Mouse (Mus musculus): ENCODE measurements at regions not wholly inside any gene's neighbourhood (a gene's known extent, or its start where the extent isn't known, plus 50 kb on each side); places are given as distances from the start of the nearest gene placed in this dataset.

DNA sequence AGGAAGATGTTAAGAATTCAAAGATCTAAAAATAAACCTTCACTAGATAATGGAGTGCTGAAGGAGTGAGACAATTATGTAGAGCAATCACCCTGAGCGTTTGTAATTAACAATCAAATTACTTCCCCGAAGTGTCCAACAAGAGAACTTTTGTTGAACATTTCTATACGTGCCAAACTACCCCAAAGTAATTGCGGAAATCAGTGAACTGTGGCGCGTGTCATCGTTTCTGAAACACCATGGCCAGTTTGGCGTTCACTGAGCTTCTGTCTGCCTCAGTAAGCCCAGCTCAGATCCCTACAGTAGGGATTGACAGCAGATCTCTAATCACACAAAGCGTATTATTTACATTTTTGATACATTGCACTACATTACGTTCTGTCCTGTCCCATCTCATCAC is 244.6 kb downstream of the Fign start:
- no peak for ATAC-seq (ENCODE audit: extremely low read depth, insufficient number of reproducible peaks, low FRiP score, low TSS enrichment)

DNA sequence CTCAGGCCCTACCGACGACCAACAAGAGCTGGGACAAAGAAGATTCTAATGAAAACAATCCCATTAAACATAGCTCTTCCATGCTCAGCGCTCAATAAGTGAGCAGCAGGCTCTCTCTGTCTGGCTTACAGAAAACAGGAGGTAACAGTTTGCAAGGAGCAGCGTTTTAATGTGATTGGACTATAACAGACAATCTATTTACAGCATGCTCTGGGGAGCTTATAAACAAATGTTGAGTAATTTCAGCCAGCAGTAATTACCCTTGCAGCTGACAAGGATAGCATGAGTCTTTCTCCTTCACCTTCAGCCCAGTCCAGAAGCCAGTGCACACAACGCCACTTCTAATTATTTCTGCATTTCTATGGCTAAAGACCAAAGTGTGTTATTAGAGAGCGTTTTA is 245.6 kb downstream of the Fign start:
- no peak overlapping the region for H3K4me2 ChIP-seq
- no peak overlapping the region for H3K27ac ChIP-seq (replicated peaks)
- WGBS, result 69% methylated on average over 6 of the region's 6 CpGs
- H3K27me3 ChIP-seq (replicated peaks), result no peaks in the 10 kb centered on the region
- no peak overlapping the region for H3K9ac ChIP-seq
- H3K36me3 ChIP-seq, result no peaks in the 10 kb centered on the region
- no peak overlapping the region for H3K4me3 ChIP-seq
- peaks cover 17% of the 10 kb centered on the region for H3K4me1 ChIP-seq
- ATAC-seq (ENCODE audit: extremely low read depth, insufficient number of reproducible peaks, low FRiP score, low TSS enrichment), result no peak
- H3K9me3 ChIP-seq, result no peaks in the 10 kb centered on the region

More for the DNA sequence above, 244.6 kb downstream of the Fign start:
- no peak overlapping the region for H3K4me2 ChIP-seq
- no peaks in the 10 kb centered on the region for H3K9me3 ChIP-seq
- peaks cover 17% of the 10 kb centered on the region for H3K4me1 ChIP-seq
- no peak overlapping the region for H3K9ac ChIP-seq
- H3K36me3 ChIP-seq, result no peaks in the 10 kb centered on the region
- no peak overlapping the region for H3K27ac ChIP-seq (replicated peaks)
- no peak overlapping the region for H3K4me3 ChIP-seq
- no peaks in the 10 kb centered on the region for H3K27me3 ChIP-seq (replicated peaks)
- WGBS, result 73% methylated on average over 10 of the region's 10 CpGs

DNA sequence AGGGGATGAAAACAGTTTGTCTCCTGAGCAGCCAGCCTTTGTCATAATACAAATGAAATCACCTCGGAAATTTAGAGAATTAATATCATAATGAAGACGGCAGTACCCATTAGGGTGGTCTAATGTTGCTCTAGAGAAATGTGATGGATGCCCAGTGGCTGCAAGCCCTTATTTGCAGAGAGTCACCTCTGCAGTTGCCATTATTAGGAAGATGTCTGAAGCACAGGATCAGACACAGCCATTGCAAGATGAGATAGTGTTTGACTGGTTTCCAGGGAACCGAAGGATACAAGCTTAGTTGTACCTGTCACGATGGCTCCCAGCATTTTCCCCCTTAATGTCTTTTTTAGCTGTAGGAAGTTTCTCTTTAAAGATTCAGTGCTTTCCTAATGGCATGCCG is 247.8 kb downstream of the Fign start:
- H3K4me2 ChIP-seq, result no peak overlapping the region
- H3K36me3 ChIP-seq, result no peaks in the 10 kb centered on the region
- no peak overlapping the region for H3K4me3 ChIP-seq
- no peak overlapping the region for H3K9ac ChIP-seq
- H3K27me3 ChIP-seq (replicated peaks), result no peaks in the 10 kb centered on the region
- H3K4me1 ChIP-seq, result peaks cover 17% of the 10 kb centered on the region
- ATAC-seq (ENCODE audit: extremely low read depth, insufficient number of reproducible peaks, low FRiP score, low TSS enrichment), result no peak
- peaks cover 4% of the 10 kb centered on the region; the same call in 1 of the 2 replicates for H3K9me3 ChIP-seq
- H3K27ac ChIP-seq (replicated peaks), result no peak overlapping the region
- 73% methylated on average over 5 of the region's 5 CpGs for WGBS

DNA sequence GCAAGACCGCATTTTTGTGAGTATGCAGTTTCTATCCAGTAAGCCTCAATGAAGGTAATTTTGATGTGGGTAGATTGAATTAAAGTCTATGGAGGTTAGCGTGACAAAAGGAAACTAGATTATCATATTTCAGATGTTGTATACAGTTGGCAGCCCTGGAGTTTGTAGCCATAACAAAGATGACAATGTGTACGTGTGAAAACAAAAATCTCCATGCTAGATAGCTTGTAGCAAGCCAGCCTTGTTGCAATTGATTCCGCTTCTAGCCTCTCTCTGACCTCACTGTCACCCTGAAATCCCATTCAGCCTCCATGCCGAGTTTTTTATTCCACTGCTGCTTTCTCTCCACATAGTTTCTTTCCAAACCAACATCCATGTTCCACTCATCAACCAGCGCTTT is 248.4 kb downstream of the Fign start:
- Histone ChIP-seq H3K36me3 (no peaks in the 10 kb centered on the region), H3K27me3 (replicated peaks) (no peaks in the 10 kb centered on the region), H3K4me2 (no peak overlapping the region), H3K4me3 (no peak overlapping the region), H3K4me1 (peaks cover 16% of the 10 kb centered on the region), H3K9me3 (peaks cover 4% of the 10 kb centered on the region; the same call in 1 of the 2 replicates), H3K27ac (replicated peaks) (no peak overlapping the region), H3K9ac (no peak overlapping the region)
- WGBS, result 76% methylated on average over 6 of the region's 6 CpGs
- no peak for ATAC-seq (ENCODE audit: extremely low read depth, insufficient number of reproducible peaks, low FRiP score, low TSS enrichment)

DNA sequence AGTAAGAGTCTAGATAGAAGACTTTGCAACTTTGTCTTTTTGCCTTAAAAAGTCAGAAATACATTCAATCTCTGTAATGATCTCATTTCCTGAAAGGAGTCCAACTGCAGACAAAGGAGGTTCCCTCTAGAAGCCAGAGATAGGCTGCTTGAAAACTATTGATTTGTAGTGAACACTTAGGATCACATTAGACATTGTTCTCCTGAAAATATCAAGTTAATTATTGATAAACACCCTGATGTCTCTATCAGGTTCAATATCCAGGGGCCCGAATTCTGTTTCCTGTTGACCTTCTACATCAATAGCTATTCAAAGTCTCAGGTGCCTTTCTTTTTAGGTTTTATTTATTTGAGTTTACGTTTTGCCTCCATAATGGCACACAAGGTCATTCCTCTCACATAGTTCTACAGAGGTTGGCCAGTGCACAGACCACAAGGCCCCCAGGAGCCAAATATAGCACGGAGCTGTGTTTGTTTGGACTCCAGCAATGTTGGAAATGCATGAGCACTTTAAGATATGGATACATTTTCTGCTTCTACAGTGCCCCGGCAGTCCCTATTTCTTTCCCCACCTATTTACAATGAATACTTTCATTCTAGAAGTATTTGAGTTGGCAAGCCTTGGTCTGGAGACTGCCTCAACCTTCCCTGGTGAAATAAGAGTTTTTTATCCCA is 265.7 kb downstream of the Fign start:
- Histone ChIP-seq H3K36me3 (no peaks in the 10 kb centered on the region), H3K4me2 (no peak overlapping the region), H3K27ac (replicated peaks) (peak overlapping the region; percentile 79), H3K9me3 (no peaks in the 10 kb centered on the region), H3K4me1 (peaks cover 45% of the 10 kb centered on the region), H3K4me3 (no peak overlapping the region), H3K9ac (no peak overlapping the region), H3K27me3 (replicated peaks) (no peaks in the 10 kb centered on the region)
- ATAC-seq (ENCODE audit: extremely low read depth, insufficient number of reproducible peaks, low FRiP score, low TSS enrichment), result no peak
- 50% methylated on average over 4 of the region's 4 CpGs for WGBS

DNA sequence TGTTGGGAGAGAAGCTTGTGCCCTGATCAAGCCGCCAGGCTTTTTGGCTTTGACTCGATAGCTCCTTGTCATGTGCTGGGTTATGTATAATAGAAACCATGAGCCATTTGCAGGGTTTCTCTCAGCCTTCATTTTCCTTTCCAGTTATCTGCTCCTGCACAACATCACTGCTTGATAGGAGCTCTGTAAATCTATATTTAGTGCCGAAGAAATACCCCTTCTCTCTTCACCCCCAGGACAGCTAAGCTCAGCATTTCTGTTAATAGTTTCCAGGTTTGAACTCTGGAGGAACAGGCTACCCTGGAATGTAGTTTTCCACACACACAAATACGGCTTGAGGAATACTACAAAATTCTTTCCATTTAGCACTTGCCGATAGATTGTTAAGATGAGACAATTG is 267.4 kb downstream of the Fign start:
- Histone ChIP-seq H3K4me3 (no peak overlapping the region), H3K4me1 (peaks cover 45% of the 10 kb centered on the region), H3K9ac (no peak overlapping the region), H3K9me3 (no peaks in the 10 kb centered on the region), H3K4me2 (peak overlapping the region; percentile 19), H3K27me3 (replicated peaks) (no peaks in the 10 kb centered on the region), H3K27ac (replicated peaks) (peak overlapping the region; percentile 75), H3K36me3 (no peaks in the 10 kb centered on the region)
- 28% methylated on average over 5 of the region's 5 CpGs for WGBS
- ATAC-seq (ENCODE audit: extremely low read depth, insufficient number of reproducible peaks, low FRiP score, low TSS enrichment), result no peak

DNA sequence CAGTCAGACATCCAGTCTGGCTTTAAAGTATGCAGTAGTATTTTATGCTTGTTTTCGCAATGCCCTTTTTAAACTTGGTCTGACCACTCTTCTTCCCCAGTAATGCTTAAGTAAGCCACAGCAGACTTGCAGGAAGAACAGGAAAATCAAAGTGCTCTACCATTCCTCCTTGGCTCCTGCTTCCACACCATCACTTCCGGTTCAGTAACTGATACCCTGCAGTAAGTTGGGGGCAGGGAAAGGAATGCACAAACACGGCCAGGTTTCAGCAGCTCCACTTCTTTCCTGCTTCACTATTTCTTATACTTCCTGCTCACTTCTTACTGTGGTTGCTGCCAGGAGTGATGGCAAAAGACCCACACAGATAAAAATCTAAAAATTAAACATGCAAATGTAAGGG is 269.2 kb downstream of the Fign start:
- ATAC-seq (ENCODE audit: extremely low read depth, insufficient number of reproducible peaks, low FRiP score, low TSS enrichment), result no peak

DNA sequence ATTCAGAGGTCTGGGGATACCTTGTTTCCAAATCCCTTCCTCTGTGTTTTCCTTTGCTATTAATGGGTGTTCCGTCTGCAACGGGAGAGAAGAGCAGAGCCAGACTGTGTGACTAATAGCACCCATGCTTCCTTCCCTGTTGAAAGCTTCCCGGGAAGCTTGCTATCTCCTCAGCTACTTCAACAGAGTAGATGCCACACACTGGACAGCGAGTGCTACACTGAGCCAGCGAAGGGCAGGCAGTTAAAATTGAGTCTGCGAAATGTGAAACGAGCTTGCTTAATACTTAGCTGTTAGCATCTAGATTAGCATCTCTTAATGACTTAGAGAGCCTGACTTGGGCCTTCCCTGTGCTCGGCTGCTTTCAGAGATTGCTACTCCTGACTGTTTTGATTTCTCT is 278.4 kb downstream of the Fign start:
- no peak for ATAC-seq (ENCODE audit: extremely low read depth, insufficient number of reproducible peaks, low FRiP score, low TSS enrichment)
- Histone ChIP-seq H3K36me3 (no peaks in the 10 kb centered on the region), H3K4me3 (peak overlapping the region; percentile 20; the same call in 1 of the 2 replicates), H3K27ac (replicated peaks) (no peak overlapping the region), H3K27me3 (replicated peaks) (no peaks in the 10 kb centered on the region), H3K9me3 (no peaks in the 10 kb centered on the region), H3K9ac (no peak overlapping the region), H3K4me2 (peak overlapping the region; percentile 58), H3K4me1 (peaks cover 7% of the 10 kb centered on the region)
- WGBS, result 12% methylated on average over 8 of the region's 8 CpGs

More for the DNA sequence above, 269.2 kb downstream of the Fign start:
- Histone ChIP-seq H3K9ac (no peak overlapping the region), H3K4me3 (no peak overlapping the region), H3K4me1 (peaks cover 47% of the 10 kb centered on the region), H3K27me3 (replicated peaks) (no peaks in the 10 kb centered on the region), H3K27ac (replicated peaks) (peak overlapping the region; percentile 12; the same call in 1 of the 2 replicates), H3K9me3 (no peaks in the 10 kb centered on the region), H3K36me3 (no peaks in the 10 kb centered on the region), H3K4me2 (no peak overlapping the region)
- WGBS, result 32% methylated on average over 3 of the region's 3 CpGs
